Mouse (Mus musculus) forebrain, postnatal 0 days (tissue): ENCODE results near the gene Gm32802. TPM values are rescaled to one million over a fixed set of nuclear protein-coding genes. Genes with fewer than 3 reads are reported as not detected.
"Not testable (repeated sequence)": the region's sequence is repeated elsewhere in the genome, so short reads cannot be mapped to it uniquely, and the experiment has no call there.

Experiments used
- ATAC-seq: fragments of 200-750 bp; cut with Nextera tagmentation; 2 replicates; pipeline ENCODE4 v1.8.0; 2017; ENCODE audit warnings: mild to moderate bottlenecking, moderate library complexity
- DNase-seq: peaks from one replicate; pipeline ENCODE4 v3.0.0-alpha.2; 2015
- H3K27ac ChIP-seq: fragments of 300-500 bp; sonication (generic); 2 replicates; pipeline ENCODE4 v1.5.1; 2014; ENCODE audit warnings: low read depth, mild to moderate bottlenecking, antibody characterized with exemption, low read length, moderate library complexity, mixed read lengths
- H3K27me3 ChIP-seq: fragments of 300-500 bp; sonication (generic); 2 replicates; pipeline ENCODE4 v1.6.1; 2014; ENCODE audit warnings: mild to moderate bottlenecking, low read length, mixed read lengths; ENCODE audit not compliant: insufficient read depth
- H3K36me3 ChIP-seq: fragments of 300-500 bp; sonication (generic); 2 replicates; pipeline ENCODE4 v1.6.1; 2014; ENCODE audit warnings: mild to moderate bottlenecking, moderate library complexity; ENCODE audit not compliant: insufficient read depth
- H3K4me1 ChIP-seq: fragments of 300-500 bp; sonication (generic); 2 replicates; pipeline ENCODE4 v1.6.1; 2014; ENCODE audit warnings: antibody characterized with exemption; ENCODE audit not compliant: insufficient read depth
- H3K4me2 ChIP-seq: fragments of 300-500 bp; sonication (generic); 2 replicates; pipeline ENCODE4 v1.6.1; 2014; ENCODE audit warnings: low read depth, mild to moderate bottlenecking, moderate library complexity
- H3K4me3 ChIP-seq: fragments of 300-500 bp; sonication (generic); 2 replicates; pipeline ENCODE4 v1.5.1; 2014; ENCODE audit warnings: low read depth, low read length, mixed read lengths
- H3K9ac ChIP-seq: fragments of 300-500 bp; sonication (generic); 2 replicates; pipeline ENCODE4 v1.6.1; 2014; ENCODE audit warnings: mild to moderate bottlenecking
- H3K9me3 ChIP-seq: fragments of 300-500 bp; sonication (generic); 2 replicates; pipeline ENCODE4 v1.6.1; 2016; ENCODE audit warnings: low read length
- CTCF ChIP-seq: sonication (generic); IDR thresholded peaks from 2 replicates; pipeline ENCODE4 v1.5.1; 2016; ENCODE audit warnings: antibody characterized with exemption, control low read depth, low read depth
- WGBS: fragments of 180-500 bp; shearing (Covaris S2); extraction: QIAGEN DNeasy Blood & Tissue Kit; methylation state at CpG from one replicate; pipeline ENCODE4 v1.1.7; 2014; 5-methylcytosine and 5-hydroxymethylcytosine counted together
- polyA plus RNA-seq: library from polyadenylated mRNA; unstranded; fragments of >200 nt; fragmentation: Nextera tagmentation; extraction: Ambion mirVana; gene quantifications from 2 replicates; pipeline ENCODE4 v1.2.1, GENCODE M21; 2015
- total RNA-seq: library from RNA; depleted of rRNA; stranded (reverse); fragments of >200 nt; gene quantifications from 2 replicates; pipeline ENCODE4 v1.2.3, GENCODE M21; 2014; rRNA removed

Gene Gm32802
- total and polyA plus RNA-seq, 2 experiments from 2014 or later = 0.07 TPM; not detected in 1

- H3K4me2 ChIP-seq, ATAC-seq: not testable (repeated sequence)
- WGBS = 82% methylated on average over 5 of the region's 7 CpGs
These were observed 24.1 kb downstream of the Gm32802 start for GRCm38 (mm10) chr10:118282565-118282964.

GRCm38 (mm10) chr10:118283016-118283415 lies 24.5 kb downstream of the Gm32802 start:
- not testable (repeated sequence) for H3K27ac ChIP-seq, H3K4me2 ChIP-seq, H3K27me3 ChIP-seq, H3K9ac ChIP-seq, H3K4me1 ChIP-seq, H3K9me3 ChIP-seq, DNase-seq, H3K36me3 ChIP-seq, ATAC-seq, H3K4me3 ChIP-seq
- WGBS = 90% methylated on average over 3 of the region's 5 CpGs

More at GRCm38 (mm10) chr10:118282565-118282964, 24.1 kb downstream of the Gm32802 start:
- H3K27ac ChIP-seq, H3K9ac ChIP-seq, H3K9me3 ChIP-seq, DNase-seq, H3K4me1 ChIP-seq, H3K4me3 ChIP-seq, H3K27me3 ChIP-seq, H3K36me3 ChIP-seq: not testable (repeated sequence)

- H3K27ac ChIP-seq = no peak within 1 kb of the TSS
- no peaks in the 10 kb centered on the region for H3K27me3 ChIP-seq
- no peaks in the 10 kb centered on the region for H3K36me3 ChIP-seq
- TF ChIP-seq CTCF = no peak
- ATAC-seq (no peak), DNase-seq (no peak)
- H3K4me1 ChIP-seq = no peaks in the 10 kb centered on the region
- no peaks in the 10 kb centered on the region for H3K9me3 ChIP-seq
- WGBS = 97% methylated on average over 6 of the region's 6 CpGs
- no peak within 1 kb of the TSS for H3K4me2 ChIP-seq
- H3K4me3 ChIP-seq = no peak within 1 kb of the TSS
- no peak within 1 kb of the TSS for H3K9ac ChIP-seq
These were observed 36.5 kb downstream of the Gm32802 start, which contains the start of gene Iltifb for GRCm38 (mm10) chr10:118294938-118295337. Gene Iltifb, minus strand, starts transcription at chr10:118295038.

- not testable (repeated sequence) for ATAC-seq, H3K4me3 ChIP-seq, H3K4me2 ChIP-seq, H3K27ac ChIP-seq, H3K27me3 ChIP-seq, H3K9me3 ChIP-seq, DNase-seq, H3K9ac ChIP-seq, H3K36me3 ChIP-seq, H3K4me1 ChIP-seq
- 41% methylated on average over 2 of the region's 2 CpGs for WGBS
These were observed 43.6 kb downstream of the Gm32802 start for GRCm38 (mm10) chr10:118302133-118302532.

Other genes with a start within 250 kb of the Gm32802 start
- gene Mdm1, start 116.9 kb upstream of the Gm32802 start, total RNA-seq = 29.2 and 43.0 TPM in 2 replicates
- gene Mdm1, start 116.9 kb upstream of the Gm32802 start, polyA plus RNA-seq = 17.0 and 22.7 TPM in 2 replicates
- 0.24 and 0.31 TPM in 2 replicates for gene Il22, start 53.7 kb upstream of the Gm32802 start, total RNA-seq
- gene Il22, start 53.7 kb upstream of the Gm32802 start, polyA plus RNA-seq = 0.54 and 0.88 TPM in 2 replicates
- 0.31 TPM in 1 of 2 replicates, not detected in the other for gene Gm32717, start 17.9 kb upstream of the Gm32802 start, total RNA-seq
- 0.07 TPM in 1 of 2 replicates, not detected in the other for gene Gm32717, start 17.9 kb upstream of the Gm32802 start, polyA plus RNA-seq
- gene Iltifb, start 36.4 kb downstream of the Gm32802 start, total RNA-seq = 0.38 and 2.5 TPM in 2 replicates
- 1.5 and 1.8 TPM in 2 replicates for gene Iltifb, start 36.4 kb downstream of the Gm32802 start, polyA plus RNA-seq
- not detected in 2 replicates for gene Gm9040, start 68.3 kb downstream of the Gm32802 start, total RNA-seq
- not detected in 2 replicates for gene Gm9040, start 68.3 kb downstream of the Gm32802 start, polyA plus RNA-seq
- gene Gm9044, start 73.7 kb downstream of the Gm32802 start, total RNA-seq = not detected in 2 replicates
- not detected in 2 replicates for gene Gm9044, start 73.7 kb downstream of the Gm32802 start, polyA plus RNA-seq
- gene Gm9045, start 79.1 kb downstream of the Gm32802 start, total RNA-seq = 0.23 TPM in 1 of 2 replicates, not detected in the other
- gene Gm9045, start 79.1 kb downstream of the Gm32802 start, polyA plus RNA-seq = not detected in 2 replicates
- not detected in 2 replicates for gene Gm9046, start 84.6 kb downstream of the Gm32802 start, total RNA-seq
- not detected in 2 replicates for gene Gm9046, start 84.6 kb downstream of the Gm32802 start, polyA plus RNA-seq
- gene Gm9048, start 90.0 kb downstream of the Gm32802 start, total RNA-seq = 0.08 TPM in 1 of 2 replicates, not detected in the other
- gene Gm9048, start 90.0 kb downstream of the Gm32802 start, polyA plus RNA-seq = not detected in 2 replicates
- gene Gm9049, start 95.4 kb downstream of the Gm32802 start, total RNA-seq = 0.23 TPM in 1 of 2 replicates, not detected in the other
- not detected in 2 replicates for gene Gm9049, start 95.4 kb downstream of the Gm32802 start, polyA plus RNA-seq
- gene Ifng, start 182.4 kb downstream of the Gm32802 start, total RNA-seq = not detected in 2 replicates
- gene Ifng, start 182.4 kb downstream of the Gm32802 start, polyA plus RNA-seq = not detected in 2 replicates